Mouse (Mus musculus): ENCODE measurements around the gene Coro2b.

GRCm38 (mm10) chr9:62562236-62562635, 25.4 kb upstream of the Coro2b start:
- no peak for TF ChIP-seq CTCF (IDR thresholded peaks at IDR 0.05; ENCODE audit: low read depth, low read length)
- TF ChIP-seq POLR2A (IDR thresholded peaks at IDR 0.05; ENCODE audit: insufficient read depth, low read length), result no peak
- TF ChIP-seq EP300 (IDR thresholded peaks at IDR 0.05; ENCODE audit: insufficient read depth, low read depth, low read length), result no peak

Data from ES-Bruce4 (cell line).